Mouse (Mus musculus) G1E (cell line): ENCODE measurements around the gene Lactbl1. TPM values are rescaled to one million over a fixed set of nuclear protein-coding genes. Genes with fewer than 3 reads are reported as not detected.

Source experiments
- ATAC-seq: 2 replicates; pipeline ENCODE4 v1.8.0; 2016; ENCODE audit warnings: mild to moderate bottlenecking; ENCODE audit not compliant: insufficient number of reproducible peaks, poor library complexity, low FRiP score, severe bottlenecking; ENCODE audit errors: extremely low read depth
- DNase-seq: peaks from one replicate; pipeline ENCODE4 v3.0.0; 2012; ENCODE audit warnings: low spot score
- H3K27me3 ChIP-seq: 2 replicates; pipeline ENCODE4 v1.6.1; 2012; ENCODE audit warnings: mild to moderate bottlenecking, low read length, inconsistent platforms; ENCODE audit not compliant: insufficient read depth
- H3K36me3 ChIP-seq: replicated peaks from 2 replicates; pipeline ENCODE3; 2012; ENCODE audit warnings: mild to moderate bottlenecking, inconsistent platforms
- H3K4me1 ChIP-seq: 2 replicates; pipeline ENCODE4 v1.6.1; 2012; ENCODE audit warnings: low read depth, low read length, inconsistent platforms, mixed read lengths; ENCODE audit not compliant: insufficient read depth
- H3K4me3 ChIP-seq: 2 replicates; pipeline ENCODE4 v1.5.1; 2012; ENCODE audit warnings: low read depth, mild to moderate bottlenecking, inconsistent platforms, low read length, moderate library complexity, mixed read lengths
- H3K9me3 ChIP-seq: replicated peaks from 2 replicates; pipeline ENCODE4 v1.6.1; 2012; ENCODE audit warnings: inconsistent platforms
- CTCF ChIP-seq: IDR thresholded peaks from 2 replicates; pipeline ENCODE4 v1.5.1; 2012; ENCODE audit warnings: low read depth, low read length, inconsistent platforms, mixed read lengths
- GATA1 ChIP-seq: IDR thresholded peaks from 2 replicates; pipeline ENCODE4 v1.6.1; 2012; ENCODE audit warnings: borderline replicate concordance, low read length, inconsistent platforms, mixed read lengths
- GATA2 ChIP-seq: IDR thresholded peaks from 2 replicates; pipeline ENCODE4 v1.6.1; 2012; ENCODE audit warnings: low read depth, low read length, inconsistent platforms, borderline replicate concordance
- POLR2AphosphoS5 ChIP-seq: IDR thresholded peaks from 2 replicates; pipeline ENCODE4 v1.6.1; 2012; ENCODE audit warnings: low read depth, low read length, inconsistent platforms; ENCODE audit not compliant: insufficient replicate concordance
- TAL1 ChIP-seq: conservative IDR thresholded peaks from 2 replicates; pipeline ENCODE4 v1.6.1; 2012; ENCODE audit warnings: low read depth, low read length, inconsistent platforms, mixed read lengths
- polyA plus RNA-seq: library from polyadenylated mRNA; stranded (reverse); fragments of >175 nt; gene quantifications from 2 replicates; pipeline ENCODE4 v1.2.3, GENCODE M21; 2012
- total RNA-seq, 2 experiments: library from RNA; stranded (forward) in 1 of 2; stranded (reverse) in 1 of 2; fragments of 200-1000 nt in 1 of 2; fragments of >200 nt in 1 of 2; fragmentation: Nextera tagmentation in 1 of 2; gene quantifications; 2 replicates each; pipeline ENCODE4 v1.2.3; 2014 to 2017

Lactbl1 gene
- total and polyA plus RNA-seq, 3 experiments = 0.02 TPM; not detected in 2

GRCm38 (mm10) chr4:136602568-136602967, 19.9 kb upstream of the Lactbl1 start, which contains the start of gene Kdm1a:
Gene Kdm1a (minus strand): TSS chr4:136602723.
- Histone ChIP-seq H3K27me3 (peaks cover 12% of the 10 kb centered on the region), H3K4me3 (peak within 1 kb of the TSS; percentile 85), H3K4me1 (peaks cover 38% of the 10 kb centered on the region), H3K36me3 (peaks cover 7% of the 10 kb centered on the region), H3K9me3 (no peaks in the 10 kb centered on the region)
- ATAC-seq = peak; percentile 88
- peak; percentile 79 for DNase-seq
- no peak for TF ChIP-seq GATA2
- no peak for TF ChIP-seq GATA1
- peak; percentile 65 for TF ChIP-seq CTCF

GRCm38 (mm10) chr4:136605756-136606485, 16.5 kb upstream of the Lactbl1 start:
- Histone ChIP-seq H3K4me1 (peaks cover 13% of the 10 kb centered on the region), H3K36me3 (no peaks in the 10 kb centered on the region), H3K27me3 (peaks cover 25% of the 10 kb centered on the region), H3K9me3 (no peaks in the 10 kb centered on the region), H3K4me3 (no peak overlapping the region)
- ATAC-seq (no peak), DNase-seq (no peak)
- TF ChIP-seq GATA2 = no peak
- TF ChIP-seq POLR2AphosphoS5 = no peak
- no peak for TF ChIP-seq GATA1
- no peak for TF ChIP-seq CTCF
- TF ChIP-seq TAL1 = no peak

GRCm38 (mm10) chr4:136610387-136610856, 12.0 kb upstream of the Lactbl1 start, which contains the start of gene Tex46:
Gene Tex46 (plus strand): TSS chr4:136610437.
- Histone ChIP-seq H3K36me3 (no peaks in the 10 kb centered on the region), H3K4me1 (peaks cover 2% of the 10 kb centered on the region; the same call in 1 of the 2 replicates), H3K4me3 (no peak within 1 kb of the TSS), H3K27me3 (peaks cover 33% of the 10 kb centered on the region), H3K9me3 (no peaks in the 10 kb centered on the region)
- DNase-seq (no peak), ATAC-seq (no peak)
- TF ChIP-seq GATA1 = no peak

GRCm38 (mm10) chr4:136613657-136614056, 8.8 kb upstream of the Lactbl1 start:
- Histone ChIP-seq H3K9me3 (no peaks in the 10 kb centered on the region), H3K4me3 (no peak overlapping the region), H3K36me3 (no peaks in the 10 kb centered on the region), H3K4me1 (peaks cover 7% of the 10 kb centered on the region; the same call in 1 of the 2 replicates), H3K27me3 (peaks cover 26% of the 10 kb centered on the region)
- ATAC-seq (no peak), DNase-seq (no peak)
- TF ChIP-seq GATA2 (no peak), POLR2AphosphoS5 (no peak)

GRCm38 (mm10) chr4:136621336-136621735, 1.1 kb upstream of the Lactbl1 start:
- peaks cover 7% of the 10 kb centered on the region for H3K27me3 ChIP-seq

GRCm38 (mm10) chr4:136621956-136622355, 465 bp upstream of the Lactbl1 start:
- Histone ChIP-seq H3K9me3 (no peaks in the 10 kb centered on the region), H3K4me3 (no peak overlapping the region), H3K27me3 (peaks cover 8% of the 10 kb centered on the region), H3K36me3 (no peaks in the 10 kb centered on the region), H3K4me1 (peaks cover 22% of the 10 kb centered on the region; the same call in 1 of the 2 replicates)
- DNase-seq (no peak), ATAC-seq (no peak)
- TF ChIP-seq POLR2AphosphoS5 (no peak), GATA1 (no peak), CTCF (no peak)

More at GRCm38 (mm10) chr4:136621336-136621735, 1.1 kb upstream of the Lactbl1 start:
- no peak for DNase-seq
- Histone ChIP-seq H3K4me3 (no peak overlapping the region), H3K36me3 (no peaks in the 10 kb centered on the region), H3K4me1 (peaks cover 22% of the 10 kb centered on the region; the same call in 1 of the 2 replicates), H3K9me3 (no peaks in the 10 kb centered on the region)
- ATAC-seq = no peak
- TF ChIP-seq TAL1 (no peak), CTCF (peak; percentile 67)

GRCm38 (mm10) chr4:136626590-136626989, 4.2 kb downstream of the Lactbl1 start:
- DNase-seq (no peak), ATAC-seq (no peak)
- Histone ChIP-seq H3K9me3 (no peaks in the 10 kb centered on the region), H3K36me3 (no peaks in the 10 kb centered on the region), H3K4me1 (no peaks in the 10 kb centered on the region), H3K4me3 (no peak overlapping the region), H3K27me3 (peaks cover 10% of the 10 kb centered on the region; the same call in 1 of the 2 replicates)
- no peak for TF ChIP-seq CTCF
- no peak for TF ChIP-seq GATA1
- TF ChIP-seq GATA2 = no peak
- TF ChIP-seq TAL1 = no peak
- no peak for TF ChIP-seq POLR2AphosphoS5
